Mouse (Mus musculus) left cerebral cortex, postnatal 14 days (tissue): ENCODE data around the gene Tlx2. TPM values are rescaled to one million over a fixed set of nuclear protein-coding genes. Genes with fewer than 3 reads are reported as not detected.
A peak's percentile ranks its signal among the peaks of the same experiment; 100 is the strongest.

ENCODE experiments used
- DNase-seq, 2 experiments: peaks; one replicate each; pipeline ENCODE4 v3.0.0; 2021 to 2022; ENCODE audit warnings: low spot score in 2 of 2, mixed read lengths in 1 of 2
- intact Hi-C: fragments of 180-260 bp; cut with DNase I; formaldehyde crosslinking; loops from one replicate; pipeline ENCODE4 v1.15.1; 2025
- total RNA-seq, 2 experiments: library from RNA; stranded (reverse); gene quantifications; 2 replicates each; pipeline ENCODE4 v1.2.3; 2021

The Tlx2 gene
- total RNA-seq, 2 experiments from 2014 or later = not detected

GRCm38 (mm10) chr6:83098411-83098810 lies 28.3 kb upstream of the Tlx2 start:
- intact Hi-C loops = no loop called here

DNA sequence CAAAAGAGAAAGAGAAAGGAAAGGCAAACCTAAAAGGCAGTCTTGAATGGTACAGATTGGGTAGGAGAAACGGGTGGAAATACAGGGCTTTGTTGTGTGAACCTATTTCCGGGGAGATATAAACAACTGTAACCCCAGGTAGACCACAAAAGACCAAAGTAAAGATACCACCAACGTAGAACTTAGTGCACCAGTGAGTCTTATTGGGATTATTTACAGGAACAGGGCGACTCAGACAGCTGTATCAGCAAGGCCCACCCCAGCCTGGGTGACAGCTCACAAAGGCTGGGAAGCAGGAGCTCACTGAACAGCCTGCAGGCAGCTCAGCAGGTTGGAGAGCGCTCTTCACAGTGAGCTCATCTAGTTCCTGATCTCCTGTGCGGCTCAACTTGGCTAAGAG lies 25.9 kb upstream of the Tlx2 start:
- DNase-seq = no peak
- intact Hi-C loops = no loop called here

More at GRCm38 (mm10) chr6:83098411-83098810, 28.3 kb upstream of the Tlx2 start:
- no peak for DNase-seq

- intact Hi-C loops = no loop called here
- no peak for DNase-seq
Observed at GRCm38 (mm10) chr6:83092416-83093127, 22.5 kb upstream of the Tlx2 start.

DNA sequence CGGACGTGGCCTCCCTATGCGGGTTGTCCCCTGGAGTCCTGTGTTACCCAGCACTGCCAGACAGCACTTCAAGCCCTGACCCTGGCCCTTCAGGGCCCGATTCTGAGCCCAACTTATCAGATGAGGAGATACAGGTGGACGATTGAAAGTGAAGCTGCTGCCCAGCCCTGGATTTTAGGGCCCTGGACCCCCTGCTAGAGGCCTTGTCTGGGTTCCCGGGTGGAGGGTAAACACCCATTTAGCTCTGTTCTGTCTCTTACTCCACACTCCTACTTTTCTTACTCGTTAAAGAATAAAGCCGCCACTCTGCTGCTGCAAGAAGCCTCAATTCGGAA lies 17.8 kb upstream of the Tlx2 start:
- no peak for DNase-seq
- intact Hi-C loops = no loop called here

- intact Hi-C loops = no loop called here
- DNase-seq = no peak
Observed at GRCm38 (mm10) chr6:83087205-83087925, 17.3 kb upstream of the Tlx2 start.

DNA sequence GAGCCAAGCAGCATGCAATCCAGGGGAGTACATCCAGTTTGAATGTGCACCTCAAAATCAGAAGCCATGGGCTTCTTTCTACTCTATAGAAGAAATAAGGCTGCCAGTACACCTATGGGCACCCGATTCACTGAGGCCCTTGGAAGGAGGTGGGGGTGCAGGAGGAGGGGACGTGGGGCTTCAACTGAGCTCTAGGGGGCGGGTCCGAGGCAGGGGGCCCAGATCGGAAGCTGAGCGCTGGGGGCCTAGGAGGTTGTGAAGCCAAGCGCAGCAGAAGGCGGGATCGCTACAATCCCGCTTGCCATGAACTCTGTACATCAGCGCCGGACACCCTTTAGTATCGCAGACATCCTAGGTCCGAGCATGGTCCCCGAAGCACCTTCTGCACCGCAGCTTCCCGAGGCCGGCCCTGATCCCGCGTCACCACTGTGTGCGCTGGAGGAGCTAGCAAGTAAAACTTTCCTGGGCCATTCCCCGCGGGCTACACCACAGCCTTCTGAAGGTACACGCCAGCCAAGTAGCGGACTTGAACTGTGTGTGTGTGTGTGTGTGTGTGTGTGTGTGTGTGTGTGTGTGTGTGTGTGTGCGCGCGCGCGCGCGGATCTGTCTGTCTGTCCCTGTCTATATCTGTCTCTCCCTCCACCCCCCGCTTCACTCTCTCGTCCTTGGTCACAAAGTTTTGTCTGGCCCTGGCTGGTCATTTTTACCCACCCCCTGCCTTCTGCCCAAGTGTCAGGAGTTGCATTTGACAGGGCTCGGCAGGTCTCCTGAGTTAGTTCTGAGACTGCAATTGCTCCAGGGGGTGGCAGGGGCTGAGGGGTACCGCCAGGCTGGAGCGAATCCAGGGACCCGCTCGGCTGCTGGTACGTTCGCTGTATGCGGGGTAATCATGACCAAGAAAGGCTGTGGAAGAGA lies 16.3 kb upstream of the Tlx2 start, which contains the start of gene Lbx2:
Gene Lbx2, plus strand, starts transcription at position 247 of the 915 bp plus-strand sequence.
- no peak for DNase-seq
- intact Hi-C loops = no loop called here

- no peak for DNase-seq
- intact Hi-C loops = no loop called here
Observed at GRCm38 (mm10) chr6:83084477-83084876, 14.4 kb upstream of the Tlx2 start.

- no peak for DNase-seq
- intact Hi-C loops = no loop called here
Observed at GRCm38 (mm10) chr6:83083497-83083896, 13.4 kb upstream of the Tlx2 start.

- intact Hi-C loops = no loop called here
Observed at GRCm38 (mm10) chr6:83080210-83080609, 10.1 kb upstream of the Tlx2 start.

GRCm38 (mm10) chr6:83078324-83078858 lies 8.3 kb upstream of the Tlx2 start:
- peak; percentile 98 to 99 for DNase-seq
- intact Hi-C loops = loop anchor here (5.0 kb wide), 1 partner anchor 81 kb away; no protein-coding TSS in a partner anchor

More at GRCm38 (mm10) chr6:83080210-83080609, 10.1 kb upstream of the Tlx2 start:
- no peak for DNase-seq

GRCm38 (mm10) chr6:83077630-83078323 lies 7.7 kb upstream of the Tlx2 start, which contains the start of gene Pcgf1:
TSS of gene Pcgf1 (plus strand) at chr6:83077869.
- intact Hi-C loops = loop anchor here (5.0 kb wide), 1 partner anchor 80 kb away; no protein-coding TSS in a partner anchor
- DNase-seq = peak in 1 of 2 experiments; percentile 35

- intact Hi-C loops = loop anchor here (5.0 kb wide), 1 partner anchor 78 kb away; no protein-coding TSS in a partner anchor
- no peak for DNase-seq
Observed at GRCm38 (mm10) chr6:83074979-83075378, 4.9 kb upstream of the Tlx2 start.

DNA sequence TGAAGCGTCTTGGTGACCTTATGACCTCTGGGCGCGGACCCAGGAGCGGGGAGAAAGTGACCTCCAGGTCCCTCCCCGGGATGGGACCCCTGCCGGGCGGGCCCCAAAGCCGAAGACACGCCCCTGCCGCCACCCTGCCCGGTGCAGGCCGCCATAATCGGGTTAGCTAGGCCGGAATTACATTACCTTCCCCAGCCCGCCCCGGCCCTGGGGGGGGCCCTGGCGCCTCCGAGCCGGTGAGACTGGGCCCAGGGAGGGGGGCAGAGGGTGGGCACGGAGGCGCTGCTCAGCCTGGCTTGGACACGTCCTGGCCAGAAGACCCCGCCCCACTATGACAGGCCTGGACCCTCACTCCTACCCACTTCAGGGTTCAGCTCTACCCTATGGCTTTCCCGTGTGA lies 1.1 kb upstream of the Tlx2 start:
- DNase-seq = no peak
- intact Hi-C loops = no loop called here

GRCm38 (mm10) chr6:83070311-83071219 lies 472 bp upstream of the Tlx2 start:
- intact Hi-C loops = no loop called here
- no peak for DNase-seq

GRCm38 (mm10) chr6:83069488-83070246 lies 426 bp downstream of the Tlx2 start:
- intact Hi-C loops = no loop called here
- no peak for DNase-seq

GRCm38 (mm10) chr6:83068706-83069487 lies 1.2 kb downstream of the Tlx2 start:
- intact Hi-C loops = no loop called here
- DNase-seq = no peak
